Comparison of ENCODE assay signal across 8 mouse cellular contexts in genomic region chr6:30895819-30896194, GRCm38 (mm10). TPM values are rescaled to one million over a fixed set of nuclear protein-coding genes. Genes with fewer than 3 reads are reported as not detected.
A peak's percentile ranks its signal among the peaks of the same experiment; 100 is the strongest.
DNase-seq lines count a peak whose midpoint lies in the region; ATAC-seq and TF ChIP-seq lines count a peak whose summit lies in the region.

No protein-coding gene starts in this region.

- WGBS in lung, embryonic 14.5 days: 11% methylated on average over 3 of the region's 3 CpGs
- 18% methylated on average over 3 of the region's 3 CpGs for WGBS in intestine, embryonic 15.5 days

- H3ac ChIP-seq in myocyte (ENCODE audit: control insufficient read depth, insufficient read length): peak overlapping the region; percentile 17

- no peak for TF ChIP-seq CTCF in lung, embryonic 14.5 days (IDR thresholded peaks at IDR 0.05; ENCODE audit: low read depth)

- no peak for ATAC-seq in lung, embryonic 14.5 days (ENCODE audit: insufficient read depth)
- peak; percentile 6; the same call in 1 of the 2 replicates for ATAC-seq in common myeloid progenitor, adult 5-6 weeks (replicated peaks; ENCODE audit: low read depth, poor library complexity, severe bottlenecking)
- no peak; the same call in 1 of the 2 replicates for ATAC-seq in intestine, embryonic 15.5 days
- no peak for ATAC-seq in monocyte, adult 5-6 weeks (replicated peaks; ENCODE audit: insufficient number of reproducible peaks, low FRiP score, low TSS enrichment, poor library complexity, severe bottlenecking)

- H3K4me2 ChIP-seq in lung, embryonic 14.5 days: peak overlapping the region; percentile 64
- H3K4me2 ChIP-seq in intestine, embryonic 15.5 days (replicated peaks): peak overlapping the region; percentile 57
- peak overlapping the region; percentile 65 for H3K4me2 ChIP-seq in myocyte (ENCODE audit: low read depth)

- H3K36me3 ChIP-seq in lung, embryonic 14.5 days (ENCODE audit: insufficient read depth): no peaks in the 10 kb centered on the region
- no peaks in the 10 kb centered on the region for H3K36me3 ChIP-seq in intestine, embryonic 15.5 days
- H3K36me3 ChIP-seq in myocyte (ENCODE audit: control insufficient read depth, insufficient read depth): no peaks in the 10 kb centered on the region

- no peaks in the 10 kb centered on the region for H3K9me3 ChIP-seq in lung, embryonic 14.5 days (ENCODE audit: low read depth, low read length)
- no peaks in the 10 kb centered on the region for H3K9me3 ChIP-seq in intestine, embryonic 15.5 days

- no peak for TF ChIP-seq POLR2A in myocyte (IDR thresholded peaks at IDR 0.05; ENCODE audit: insufficient read length, low read depth)

- peak overlapping the region; percentile 95 for H3K27ac ChIP-seq in lung, embryonic 14.5 days (ENCODE audit: low read depth)
- H3K27ac ChIP-seq in intestine, embryonic 15.5 days: peak overlapping the region; percentile 98

- DNase-seq in cerebellum, adult 9-10 months: peak; percentile 49
- DNase-seq in cerebellum, adult 11-12 months: no peak
- DNase-seq in lung, embryonic 14.5 days: no peak
- no peak for DNase-seq in lung, postnatal 14 days

- no peaks in the 10 kb centered on the region for H3K79me2 ChIP-seq in myocyte (ENCODE audit: control insufficient read depth, insufficient read depth)

- H3K27me3 ChIP-seq in lung, embryonic 14.5 days (ENCODE audit: insufficient read depth, low read length): no peaks in the 10 kb centered on the region
- no peaks in the 10 kb centered on the region for H3K27me3 ChIP-seq in intestine, embryonic 15.5 days (replicated peaks)
- no peaks in the 10 kb centered on the region for H3K27me3 ChIP-seq in myocyte (ENCODE audit: control insufficient read depth, insufficient read depth, insufficient read length)

- peak overlapping the region; percentile 68 for H3K4me3 ChIP-seq in lung, embryonic 14.5 days (ENCODE audit: low read depth, low read length)
- H3K4me3 ChIP-seq in intestine, embryonic 15.5 days (replicated peaks): peak overlapping the region; percentile 80
- H3K4me3 ChIP-seq in myocyte: peak overlapping the region; percentile 33

- H3K4me1 ChIP-seq in lung, embryonic 14.5 days (ENCODE audit: insufficient read depth): 0 out of 2 replicates have a peak, but pooled peaks cover 3% of the 10 kb centered on the region
- H3K4me1 ChIP-seq in intestine, embryonic 15.5 days (replicated peaks): no peaks in the 10 kb centered on the region; the same call in 1 of the 2 replicates

- H3K9ac ChIP-seq in lung, embryonic 14.5 days: peak overlapping the region; percentile 68
- H3K9ac ChIP-seq in intestine, embryonic 15.5 days: peak overlapping the region; percentile 68

TF ChIP-seq in myocyte, 11 proteins besides CTCF, POLR2A, EP300 and RAD21:
- TF ChIP-seq POLR2AphosphoS2 (IDR thresholded peaks at IDR 0.05; ENCODE audit: insufficient read length, low read depth) (no peak), SRF (IDR thresholded peaks at IDR 0.05; ENCODE audit: control insufficient read depth, insufficient read length, low read depth) (no peak), MAX (IDR thresholded peaks at IDR 0.05; ENCODE audit: low read depth) (no peak), MYOG (IDR thresholded peaks at IDR 0.05; ENCODE audit: control insufficient read depth in 1 of 3, insufficient read depth in 1 of 3, insufficient read length in 2 of 3, low read depth in 2 of 3) (no peak), MYOD1 (IDR thresholded peaks at IDR 0.05; ENCODE audit: control insufficient read depth in 1 of 3, insufficient read length in 2 of 3, low read depth in 2 of 3) (no peak), CEBPB (IDR thresholded peaks at IDR 0.05; ENCODE audit: insufficient read depth, poor library complexity, severe bottlenecking) (no peak), TCF3 (IDR thresholded peaks at IDR 0.05; ENCODE audit: insufficient read length, low read depth) (no peak), TCF12 (IDR thresholded peaks at IDR 0.05; ENCODE audit: insufficient read depth, poor library complexity, severe bottlenecking) (no peak), E2F4 (IDR thresholded peaks at IDR 0.05; ENCODE audit: insufficient read depth) (no peak), USF1 (IDR thresholded peaks at IDR 0.05; ENCODE audit: low read depth) (no peak), REST (IDR thresholded peaks at IDR 0.05; ENCODE audit: insufficient read depth, insufficient read length) (no peak)

RNA-seq across cellular contexts. Expression of gene Copg2, which starts 0.8 kb away (rescaled TPM):
- 27.9 and 29.5 TPM in 2 replicates for polyA plus RNA-seq in lung, embryonic 14.5 days (2014; fragmentation: Nextera tagmentation; extraction: Ambion mirVana)
- 40.6 and 53.4 TPM in 2 replicates for total RNA-seq in common myeloid progenitor, adult 5-6 weeks (2017)
- 14.9 and 16.9 TPM in 2 replicates for polyA plus RNA-seq in intestine, embryonic 15.5 days (2015; fragmentation: Nextera tagmentation; extraction: Ambion mirVana)
- polyA plus RNA-seq in myocyte (2012; fragmentation: generic; extraction: Trizol): 26.6 TPM
- total RNA-seq in monocyte, adult 5-6 weeks (2017): 40.5 to 51.7 TPM (median 47.6 TPM) in 3 replicates

RNA-seq across cellular contexts. Expression of gene Tsga13, which starts 19.6 kb away (rescaled TPM):
- polyA plus RNA-seq in lung, embryonic 14.5 days (2014; fragmentation: Nextera tagmentation; extraction: Ambion mirVana): 0.25 and 0.55 TPM in 2 replicates
- total RNA-seq in common myeloid progenitor, adult 5-6 weeks (2017): not detected in 2 replicates
- polyA plus RNA-seq in intestine, embryonic 15.5 days (2015; fragmentation: Nextera tagmentation; extraction: Ambion mirVana): 0.19 TPM in 1 of 2 replicates, not detected in the other
- polyA plus RNA-seq in myocyte (2012; fragmentation: generic; extraction: Trizol): not detected
- total RNA-seq in monocyte, adult 5-6 weeks (2017): not detected in 3 replicates
